Mouse (Mus musculus): ENCODE results near the gene Egfl6. TPM values are rescaled to one million over a fixed set of nuclear protein-coding genes. Genes with fewer than 3 reads are reported as not detected.

Gene Egfl6
- total and polyA plus RNA-seq, 3 experiments = 0.28 TPM; not detected in 2

- H3K79me2 ChIP-seq (ENCODE audit: control insufficient read depth, insufficient read depth, low read length, poor library complexity) = no peaks in the 10 kb centered on the region
- no peak overlapping the region for H3K9ac ChIP-seq (ENCODE audit: control insufficient read depth, low read depth, low read length, poor library complexity, severe bottlenecking)
- no peak overlapping the region for H3K27ac ChIP-seq (ENCODE audit: control insufficient read depth, low read depth, low read length)
- H3K4me3 ChIP-seq (ENCODE audit: control insufficient read depth in 1 of 2, insufficient read depth in 1 of 2, low read depth in 2 of 2, low read length in 2 of 2) = no peak overlapping the region
- H3K4me1 ChIP-seq (ENCODE audit: control insufficient read depth in 1 of 2, insufficient read depth in 2 of 2, low read length in 2 of 2) = no peaks in the 10 kb centered on the region
- no peak for DNase-seq (ENCODE audit: low read depth, low spot score)
- no peaks in the 10 kb centered on the region for H3K36me3 ChIP-seq (ENCODE audit: control insufficient read depth in 1 of 2, insufficient read depth in 2 of 2, low read length in 2 of 2)
- no peaks in the 10 kb centered on the region for H3K27me3 ChIP-seq (ENCODE audit: control insufficient read depth in 1 of 2, insufficient read depth in 2 of 2, low read length in 2 of 2)
- H3K9me3 ChIP-seq (replicated peaks; ENCODE audit: insufficient read depth, low read length) = no peaks in the 10 kb centered on the region
- no peak for TF ChIP-seq JUND (IDR thresholded peaks at IDR 0.05; ENCODE audit: low read depth, low read length)
- no peak for TF ChIP-seq POLR2A (IDR thresholded peaks at IDR 0.05; ENCODE audit: control insufficient read depth in 1 of 2, insufficient read depth in 1 of 2, low read depth in 1 of 2, low read length in 2 of 2, poor library complexity in 1 of 2)
- no peak for TF ChIP-seq ZKSCAN1 (IDR thresholded peaks at IDR 0.05; ENCODE audit: low read depth, low read length)
- TF ChIP-seq SMC3 (IDR thresholded peaks at IDR 0.05; ENCODE audit: low read depth, low read length) = no peak
- TF ChIP-seq ZMIZ1 (IDR thresholded peaks at IDR 0.05; ENCODE audit: low read depth, low read length) = no peak
- TF ChIP-seq MAX (IDR thresholded peaks at IDR 0.05; ENCODE audit: low read length) = no peak
- TF ChIP-seq POLR2AphosphoS2 (IDR thresholded peaks at IDR 0.05; ENCODE audit: low read length) = no peak
- no peak for TF ChIP-seq GATA1 (IDR thresholded peaks at IDR 0.05; ENCODE audit: low read depth, low read length)
- no peak for TF ChIP-seq TCF12 (IDR thresholded peaks at IDR 0.05; ENCODE audit: low read depth, low read length)
- TF ChIP-seq MXI1 (IDR thresholded peaks at IDR 0.05; ENCODE audit: low read depth, low read length) = no peak
- TF ChIP-seq USF2 (IDR thresholded peaks at IDR 0.05; ENCODE audit: borderline replicate concordance in 1 of 2, insufficient read depth in 1 of 2, low read depth in 1 of 2, low read length in 2 of 2) = no peak
- TF ChIP-seq BHLHE40 (IDR thresholded peaks at IDR 0.05; ENCODE audit: borderline replicate concordance, low read depth, low read length) = no peak
Measured at GRCm38 (mm10) chrX:166621560-166622301, 36.2 kb upstream of the Egfl6 start.

GRCm38 (mm10) chrX:166620900-166621299 lies 35.4 kb upstream of the Egfl6 start:
- Histone ChIP-seq H3K79me2 (ENCODE audit: control insufficient read depth, insufficient read depth, low read length, poor library complexity) (no peaks in the 10 kb centered on the region), H3K4me1 (ENCODE audit: control insufficient read depth in 1 of 2, insufficient read depth in 2 of 2, low read length in 2 of 2) (no peaks in the 10 kb centered on the region), H3K36me3 (ENCODE audit: control insufficient read depth in 1 of 2, insufficient read depth in 2 of 2, low read length in 2 of 2) (no peaks in the 10 kb centered on the region), H3K4me3 (ENCODE audit: control insufficient read depth in 1 of 2, insufficient read depth in 1 of 2, low read depth in 2 of 2, low read length in 2 of 2) (no peak overlapping the region), H3K9ac (ENCODE audit: control insufficient read depth, low read depth, low read length, poor library complexity, severe bottlenecking) (no peak overlapping the region), H3K27ac (ENCODE audit: control insufficient read depth, low read depth, low read length) (no peak overlapping the region), H3K27me3 (ENCODE audit: control insufficient read depth in 1 of 2, insufficient read depth in 2 of 2, low read length in 2 of 2) (no peaks in the 10 kb centered on the region), H3K9me3 (replicated peaks; ENCODE audit: insufficient read depth, low read length) (no peaks in the 10 kb centered on the region)
- DNase-seq (ENCODE audit: low read depth, low spot score) = no peak
- TF ChIP-seq GABPA (IDR thresholded peaks at IDR 0.05; ENCODE audit: low read depth, low read length) (no peak), SMC3 (IDR thresholded peaks at IDR 0.05; ENCODE audit: low read depth, low read length) (no peak), RAD21 (IDR thresholded peaks at IDR 0.05; ENCODE audit: low read depth, low read length) (no peak), JUND (IDR thresholded peaks at IDR 0.05; ENCODE audit: low read depth, low read length) (no peak), POLR2AphosphoS5 (IDR thresholded peaks at IDR 0.05; ENCODE audit: borderline replicate concordance, low read depth, low read length) (no peak), E2F4 (IDR thresholded peaks at IDR 0.05; ENCODE audit: borderline replicate concordance, low read depth, low read length) (no peak), ZKSCAN1 (IDR thresholded peaks at IDR 0.05; ENCODE audit: low read depth, low read length) (no peak), ZMIZ1 (IDR thresholded peaks at IDR 0.05; ENCODE audit: low read depth, low read length) (no peak), UBTF (IDR thresholded peaks at IDR 0.05; ENCODE audit: borderline replicate concordance, insufficient read depth, low read depth, low read length) (no peak), POLR2A (IDR thresholded peaks at IDR 0.05; ENCODE audit: control insufficient read depth in 1 of 2, insufficient read depth in 1 of 2, low read depth in 1 of 2, low read length in 2 of 2, poor library complexity in 1 of 2) (no peak), MXI1 (IDR thresholded peaks at IDR 0.05; ENCODE audit: low read depth, low read length) (no peak), MAZ (IDR thresholded peaks at IDR 0.05; ENCODE audit: low read depth, low read length) (no peak), CHD2 (IDR thresholded peaks at IDR 0.05; ENCODE audit: low read length) (no peak), TAL1 (IDR thresholded peaks at IDR 0.05; ENCODE audit: low read length) (no peak), USF2 (IDR thresholded peaks at IDR 0.05; ENCODE audit: borderline replicate concordance in 1 of 2, insufficient read depth in 1 of 2, low read depth in 1 of 2, low read length in 2 of 2) (no peak)
